Mouse (Mus musculus) liver, embryonic 15.5 days (tissue): ENCODE measurements around the gene Vmn1r73. TPM values are rescaled to one million over a fixed set of nuclear protein-coding genes. Genes with fewer than 3 reads are reported as not detected.

Source experiments
- ATAC-seq: fragments of 200-750 bp; cut with Nextera tagmentation; 2 replicates; pipeline ENCODE4 v1.8.0; 2017; ENCODE audit warnings: moderate number of reproducible peaks, mild to moderate bottlenecking, moderate library complexity; ENCODE audit not compliant: insufficient read depth
- H3K27ac ChIP-seq: fragments of 300-500 bp; sonication (generic); replicated peaks from 2 replicates; pipeline ENCODE4 v1.5.1; 2015; ENCODE audit warnings: mild to moderate bottlenecking, inconsistent platforms
- H3K27me3 ChIP-seq: fragments of 300-500 bp; sonication (generic); 2 replicates; pipeline ENCODE4 v1.6.1; 2015; ENCODE audit warnings: mild to moderate bottlenecking, inconsistent platforms
- H3K36me3 ChIP-seq: fragments of 300-500 bp; sonication (generic); replicated peaks from 2 replicates; pipeline ENCODE4 v1.6.1; 2015; ENCODE audit warnings: moderate library complexity, mild to moderate bottlenecking, inconsistent platforms
- H3K4me1 ChIP-seq: fragments of 300-500 bp; sonication (generic); replicated peaks from 2 replicates; pipeline ENCODE4 v1.6.1; 2015; ENCODE audit warnings: inconsistent platforms
- H3K4me2 ChIP-seq: fragments of 300-500 bp; sonication (generic); 2 replicates; pipeline ENCODE4 v1.6.1; 2015; ENCODE audit warnings: moderate library complexity, mild to moderate bottlenecking, inconsistent platforms
- H3K4me3 ChIP-seq: fragments of 300-500 bp; sonication (generic); replicated peaks from 2 replicates; pipeline ENCODE4 v1.5.1; 2015; ENCODE audit warnings: mild to moderate bottlenecking, inconsistent platforms
- H3K9ac ChIP-seq: fragments of 300-500 bp; sonication (generic); 2 replicates; pipeline ENCODE4 v1.6.1; 2015; ENCODE audit warnings: moderate library complexity, mild to moderate bottlenecking, inconsistent platforms
- H3K9me3 ChIP-seq: fragments of 300-500 bp; sonication (generic); replicated peaks from 2 replicates; pipeline ENCODE4 v1.6.1; 2016; ENCODE audit warnings: inconsistent platforms
- WGBS: fragments of 180-500 bp; shearing (Covaris S2); methylation state at CpG from one replicate; pipeline ENCODE4 v1.1.7; 2015; ENCODE audit warnings: mixed read lengths; ENCODE audit not compliant: insufficient replicate concordance; 5-methylcytosine and 5-hydroxymethylcytosine counted together
- polyA plus RNA-seq: library from polyadenylated mRNA; unstranded; fragments of >200 nt; fragmentation: Nextera tagmentation; extraction: Ambion mirVana; gene quantifications from 2 replicates; pipeline ENCODE4 v1.2.1, GENCODE M21; 2015

Vmn1r73 gene
- not detected in 2 replicates for polyA plus RNA-seq

- no peak within 1 kb of the TSS for H3K27ac ChIP-seq
- H3K4me1 ChIP-seq, result no peaks in the 10 kb centered on the region
- H3K4me3 ChIP-seq, result no peak within 1 kb of the TSS
- no peak within 1 kb of the TSS for H3K9ac ChIP-seq
- 0 out of 2 replicates have a peak, but pooled peaks cover 2% of the 10 kb centered on the region for H3K9me3 ChIP-seq
- H3K27me3 ChIP-seq, result no peaks in the 10 kb centered on the region
- H3K36me3 ChIP-seq, result no peaks in the 10 kb centered on the region
- H3K4me2 ChIP-seq, result no peak within 1 kb of the TSS
- WGBS, result 67% methylated on average over 1 of the region's 1 CpGs
- no peak for ATAC-seq
Observed at GRCm38 (mm10) chr7:11729966-11730365, at the start of gene Vmn1r73. Gene Vmn1r73 (plus strand): TSS chr7:11730266.

Other genes starting within 250 kb of the Vmn1r73 start
- gene Zscan4-ps2, start 216.0 kb upstream of the Vmn1r73 start, polyA plus RNA-seq, result not detected in 2 replicates
- not detected in 2 replicates for gene Zscan4-ps3, start 121.0 kb upstream of the Vmn1r73 start, polyA plus RNA-seq
- gene Vmn1r72, start 50.1 kb upstream of the Vmn1r73 start, polyA plus RNA-seq, result not detected in 2 replicates
- not detected in 2 replicates for gene Vmn1r74, start 103.7 kb downstream of the Vmn1r73 start, polyA plus RNA-seq
- gene Vmn1r75, start 144.4 kb downstream of the Vmn1r73 start, polyA plus RNA-seq, result not detected in 2 replicates
- gene Vmn1r76, start 207.9 kb downstream of the Vmn1r73 start, polyA plus RNA-seq, result not detected in 2 replicates